Mouse (Mus musculus): ENCODE data around the gene Nhsl2. TPM values are rescaled to one million over a fixed set of nuclear protein-coding genes. Genes with fewer than 3 reads are reported as not detected.
A peak's percentile ranks its signal among the peaks of the same experiment; 100 is the strongest.

Gene Nhsl2
- polyA plus RNA-seq, 1 experiment: 12.1 TPM

- no peak for DNase-seq (ENCODE audit: extremely low spot score in 1 of 2, low spot score in 1 of 2)
Measured at GRCm38 (mm10) chrX:101901806-101902490, 52.8 kb downstream of the Nhsl2 start.

DNA sequence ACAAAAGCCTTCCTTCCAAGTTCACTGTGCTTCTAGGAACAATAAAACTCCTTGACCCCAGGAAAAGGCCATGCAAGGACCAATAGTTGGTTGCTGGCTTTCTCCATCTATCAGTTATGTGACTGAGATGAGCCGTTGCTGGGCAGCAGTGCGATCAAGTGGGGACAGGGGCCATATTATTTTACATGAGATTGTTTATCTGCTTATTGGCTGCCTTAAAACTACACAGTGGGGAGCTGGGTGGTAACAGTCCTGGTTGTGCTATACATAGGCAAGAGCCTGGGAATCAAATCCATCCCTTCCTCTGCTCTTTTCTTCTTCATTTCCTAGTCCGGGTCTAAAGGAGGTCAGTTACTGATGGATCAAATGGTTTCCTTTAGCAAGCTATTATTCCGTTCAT lies 53.4 kb downstream of the Nhsl2 start:
- no peak for DNase-seq (ENCODE audit: extremely low spot score in 1 of 2, low spot score in 1 of 2)

DNA sequence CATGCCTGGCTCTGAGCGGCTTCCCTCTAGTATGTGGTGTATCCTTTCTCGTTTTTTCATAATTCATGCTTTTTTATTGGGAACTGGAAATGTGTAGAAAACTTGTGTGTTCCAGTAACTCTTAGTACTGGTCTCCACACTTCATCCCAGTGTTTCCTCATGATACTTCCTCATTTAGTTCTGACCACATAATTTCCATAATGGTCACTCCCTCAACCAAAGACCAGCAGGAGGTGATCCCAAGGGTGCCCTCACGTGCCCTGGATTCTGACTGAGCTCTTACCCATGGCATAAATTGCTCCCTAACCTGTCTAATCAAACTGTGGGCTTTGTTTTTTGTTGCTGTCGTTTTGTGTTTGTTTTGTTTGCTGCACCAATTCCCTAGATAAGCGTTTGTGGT lies 58.1 kb downstream of the Nhsl2 start:
- DNase-seq (ENCODE audit: extremely low spot score in 1 of 2, low spot score in 1 of 2): no peak

DNA sequence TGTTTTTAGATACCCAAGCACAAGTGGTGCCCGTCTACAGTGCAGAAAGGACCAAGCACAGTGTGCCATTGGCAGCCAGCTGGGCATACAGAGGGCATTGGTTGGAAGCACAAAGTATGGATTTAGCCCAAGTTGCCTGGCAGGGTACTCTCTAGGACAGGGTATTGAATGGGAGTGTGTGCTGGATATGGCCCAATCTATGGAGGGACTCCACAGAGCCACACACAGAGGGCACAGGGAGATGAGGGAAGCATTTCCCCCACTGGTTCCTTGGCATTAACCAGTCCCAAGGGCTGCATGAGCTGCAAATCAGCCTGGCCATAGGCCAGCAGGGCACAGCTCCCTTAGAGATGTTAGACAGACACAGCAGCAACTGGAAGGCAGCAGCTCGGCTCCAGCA lies 79.9 kb downstream of the Nhsl2 start:
- no peak for DNase-seq (ENCODE audit: extremely low spot score in 1 of 2, low spot score in 1 of 2)

GRCm38 (mm10) chrX:101930301-101930700 lies 81.1 kb downstream of the Nhsl2 start:
- no peak for DNase-seq (ENCODE audit: extremely low spot score in 1 of 2, low spot score in 1 of 2)

DNA sequence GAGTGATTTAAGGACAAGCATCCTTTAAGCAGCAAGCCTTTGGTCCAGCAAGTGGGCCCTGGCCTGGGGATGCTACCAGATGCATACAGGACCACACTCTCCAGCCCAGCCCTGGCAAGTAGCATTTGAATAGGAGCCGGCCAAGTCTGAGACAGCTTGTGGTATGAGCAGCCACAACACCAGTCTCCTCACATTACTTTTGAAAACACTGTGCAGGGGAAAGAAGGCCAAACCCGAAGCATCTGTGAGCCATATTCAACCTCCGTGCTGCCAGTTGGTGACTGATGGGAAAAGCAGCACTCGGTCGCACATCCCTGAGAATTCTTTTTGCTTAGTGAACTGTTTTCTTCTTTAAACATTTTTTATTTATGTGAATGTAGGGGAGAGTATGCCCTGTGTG lies 81.8 kb downstream of the Nhsl2 start:
- no peak for DNase-seq (ENCODE audit: extremely low spot score in 1 of 2, low spot score in 1 of 2)

- DNase-seq (ENCODE audit: extremely low spot score in 1 of 2, low spot score in 1 of 2): no peak
Measured at GRCm38 (mm10) chrX:101932244-101932643, 83.1 kb downstream of the Nhsl2 start.

DNA sequence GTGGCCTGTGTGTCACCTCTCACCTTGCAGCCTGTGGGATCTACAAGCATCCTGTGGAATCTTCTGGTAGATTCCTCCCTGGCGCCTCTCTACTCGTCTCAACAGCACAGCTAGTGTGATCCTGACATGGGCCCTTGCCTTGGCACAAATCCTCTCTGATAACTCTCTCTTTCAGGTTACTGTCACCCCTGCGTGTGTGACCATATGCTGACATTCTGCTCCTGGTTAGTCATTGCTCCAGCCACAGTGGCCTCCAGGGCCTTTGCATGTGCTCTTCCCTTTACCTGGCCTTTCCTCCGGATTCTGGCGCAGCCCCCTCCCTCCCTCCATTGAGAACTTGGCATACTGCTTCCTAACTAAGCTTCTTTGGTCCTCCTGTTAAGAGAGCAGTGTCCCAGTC lies 84.2 kb downstream of the Nhsl2 start:
- no peak for DNase-seq (ENCODE audit: extremely low spot score in 1 of 2, low spot score in 1 of 2)

DNA sequence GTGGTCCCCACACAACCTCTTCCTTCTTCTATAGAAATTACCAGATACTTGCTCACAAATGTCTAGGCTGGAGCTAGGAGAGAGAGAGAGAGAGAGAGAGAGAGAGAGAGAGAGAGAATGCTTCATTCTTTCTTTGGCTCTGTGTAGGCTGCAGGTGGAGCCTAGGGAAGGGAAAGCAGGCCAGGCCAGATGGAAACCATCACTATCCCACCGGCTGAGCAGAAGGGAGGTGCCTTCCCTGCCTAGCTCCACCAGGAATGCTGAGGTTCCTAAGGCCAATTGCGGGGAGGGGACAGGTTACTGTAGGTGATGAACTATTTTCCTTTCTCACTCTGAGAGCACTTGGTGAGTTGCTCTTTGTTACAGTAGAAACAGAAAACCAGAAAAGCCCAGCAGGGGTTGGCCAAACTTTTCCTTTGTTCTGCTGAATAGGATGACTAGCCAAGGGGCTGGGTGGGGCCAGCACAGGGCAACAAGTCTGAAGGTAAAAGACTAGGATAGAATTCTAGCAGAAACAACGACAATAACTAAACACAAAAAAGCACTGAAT lies 86.2 kb downstream of the Nhsl2 start:
- no peak for DNase-seq (ENCODE audit: extremely low spot score in 1 of 2, low spot score in 1 of 2)

- no peak for DNase-seq (ENCODE audit: extremely low spot score in 1 of 2, low spot score in 1 of 2)
Measured at GRCm38 (mm10) chrX:101939486-101939885, 90.3 kb downstream of the Nhsl2 start.

DNA sequence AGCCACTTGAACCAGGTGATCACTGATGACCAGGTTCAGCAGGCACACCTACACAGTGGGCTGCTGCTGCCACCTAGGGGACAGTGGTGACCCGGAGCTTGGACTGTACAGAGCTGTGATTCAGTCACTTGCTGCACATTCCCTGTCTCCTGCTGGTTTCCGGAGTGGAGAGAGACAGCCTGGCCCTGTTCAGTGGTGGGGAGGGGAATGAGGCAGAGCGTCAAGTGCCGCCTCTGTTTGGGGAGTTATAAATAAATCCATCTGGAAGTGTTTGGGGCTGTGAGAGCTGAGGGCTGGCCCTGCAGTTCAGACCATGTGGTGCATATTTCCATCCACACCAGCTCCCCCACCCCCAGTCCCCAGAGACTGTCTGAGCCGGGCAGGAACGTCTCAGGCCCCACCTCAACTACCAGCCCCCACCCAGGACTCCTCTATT lies 93.3 kb downstream of the Nhsl2 start:
- peak; percentile 38 to 65 for DNase-seq (ENCODE audit: extremely low spot score in 1 of 2, low spot score in 1 of 2)

- DNase-seq (ENCODE audit: extremely low spot score in 1 of 2, low spot score in 1 of 2): no peak
Measured at GRCm38 (mm10) chrX:101943743-101944142, 94.6 kb downstream of the Nhsl2 start.

GRCm38 (mm10) chrX:101944761-101945330 lies 95.7 kb downstream of the Nhsl2 start:
- no peak for DNase-seq (ENCODE audit: extremely low spot score in 1 of 2, low spot score in 1 of 2)

DNA sequence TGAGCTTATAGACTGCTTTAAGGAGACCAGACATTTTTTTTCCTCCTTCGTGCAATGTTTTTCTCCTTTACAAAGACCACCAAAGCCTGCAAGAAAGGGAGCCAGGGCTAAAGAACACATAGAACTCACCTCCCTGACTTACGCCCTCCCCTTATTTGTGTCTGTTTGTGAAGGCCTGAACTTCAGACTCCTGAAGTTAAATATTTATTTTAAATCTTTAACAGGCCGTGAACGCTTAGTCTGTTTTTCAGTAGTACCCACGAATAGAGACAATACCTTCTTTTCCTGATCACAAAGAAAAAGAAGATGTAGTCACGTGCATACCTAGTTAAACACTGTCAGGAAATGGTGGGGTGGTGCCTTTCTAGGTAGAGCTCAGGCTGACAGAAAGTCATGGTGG lies 103.3 kb downstream of the Nhsl2 start:
- DNase-seq (ENCODE audit: extremely low spot score in 1 of 2, low spot score in 1 of 2): no peak

DNA sequence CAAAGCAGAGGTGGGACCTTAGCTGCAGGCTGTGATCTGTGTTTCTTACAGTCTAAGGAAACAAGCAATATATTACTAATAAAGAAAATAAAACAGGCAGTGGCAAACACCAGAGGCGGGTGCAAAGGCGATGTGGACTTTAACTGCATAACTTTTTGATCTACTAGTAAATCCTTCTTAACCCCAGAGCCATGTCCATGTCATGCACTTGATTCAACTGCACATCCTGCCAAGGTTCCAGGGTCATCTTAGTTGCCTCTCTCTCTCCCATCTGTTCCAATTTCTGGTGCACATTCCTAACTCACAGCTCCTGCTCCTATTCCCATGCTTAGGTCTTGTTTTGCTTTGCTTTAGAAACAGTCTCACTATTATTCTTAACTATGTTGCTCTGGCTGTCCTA lies 104.1 kb downstream of the Nhsl2 start:
- no peak for DNase-seq (ENCODE audit: extremely low spot score in 1 of 2, low spot score in 1 of 2)

- DNase-seq (ENCODE audit: extremely low spot score in 1 of 2, low spot score in 1 of 2): peak; percentile 59 to 89
Measured at GRCm38 (mm10) chrX:101953787-101954491, 104.8 kb downstream of the Nhsl2 start.

DNA sequence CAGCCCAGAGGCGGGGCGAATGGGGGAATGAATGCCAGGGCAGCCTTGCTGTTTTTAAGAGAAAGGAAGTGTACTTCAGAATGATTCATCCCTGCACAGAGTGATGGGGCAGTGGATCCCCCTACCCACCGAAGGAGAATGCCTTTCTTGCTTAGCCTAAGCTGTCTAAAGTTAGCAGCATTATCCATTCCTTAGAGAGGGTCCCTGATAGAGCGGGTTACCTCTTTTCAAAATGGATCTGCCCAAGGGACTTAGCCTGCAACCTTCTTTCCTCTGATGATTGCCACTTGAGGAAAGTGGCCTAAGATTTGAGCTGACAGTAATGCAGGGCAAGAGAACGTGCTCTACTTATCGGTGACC lies 105.3 kb downstream of the Nhsl2 start:
- DNase-seq (ENCODE audit: extremely low spot score in 1 of 2, low spot score in 1 of 2): no peak

DNA sequence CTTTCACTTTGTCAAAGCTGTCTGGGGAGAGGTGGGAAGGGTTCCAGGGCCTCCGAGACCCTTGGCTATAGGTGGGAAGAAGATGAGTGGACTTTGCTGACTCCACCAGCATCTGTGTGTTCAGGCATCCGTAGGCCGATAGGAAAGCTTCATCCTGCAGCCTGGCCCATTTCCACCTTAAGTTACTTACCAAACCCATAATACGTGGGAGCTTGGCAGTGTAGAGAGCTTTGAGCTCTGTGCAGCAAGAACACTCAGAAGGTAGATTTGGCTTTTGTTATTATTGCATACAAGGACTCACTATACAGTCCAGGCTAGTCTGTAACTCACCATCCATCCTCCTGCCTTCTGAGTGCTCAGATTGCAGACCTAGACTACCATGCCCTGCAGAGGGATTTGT lies 112.7 kb downstream of the Nhsl2 start:
- DNase-seq (ENCODE audit: extremely low spot score in 1 of 2, low spot score in 1 of 2): no peak

DNA sequence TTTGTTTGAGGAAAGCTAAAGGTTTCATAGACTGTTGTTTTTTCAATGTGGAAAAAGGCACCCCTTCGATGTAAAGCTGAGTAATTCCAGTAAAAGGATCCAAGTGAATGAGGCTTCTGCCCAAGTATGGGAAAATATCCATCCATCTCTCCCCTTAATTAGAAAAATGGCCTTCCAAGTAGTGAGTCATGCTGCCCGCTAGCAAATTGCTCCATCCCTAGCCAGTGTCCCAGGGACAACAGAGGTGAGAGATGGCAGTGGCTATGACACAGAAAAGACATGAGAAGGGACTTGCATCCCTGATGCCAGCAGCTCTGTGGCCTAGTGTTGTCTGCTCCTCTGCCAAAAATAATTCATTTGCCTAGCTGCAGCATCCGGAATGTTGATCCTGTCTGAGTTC lies 114.5 kb downstream of the Nhsl2 start:
- DNase-seq (ENCODE audit: extremely low spot score in 1 of 2, low spot score in 1 of 2): no peak

GRCm38 (mm10) chrX:101973028-101973427 lies 123.8 kb downstream of the Nhsl2 start:
- DNase-seq (ENCODE audit: extremely low spot score in 1 of 2, low spot score in 1 of 2): no peak

DNA sequence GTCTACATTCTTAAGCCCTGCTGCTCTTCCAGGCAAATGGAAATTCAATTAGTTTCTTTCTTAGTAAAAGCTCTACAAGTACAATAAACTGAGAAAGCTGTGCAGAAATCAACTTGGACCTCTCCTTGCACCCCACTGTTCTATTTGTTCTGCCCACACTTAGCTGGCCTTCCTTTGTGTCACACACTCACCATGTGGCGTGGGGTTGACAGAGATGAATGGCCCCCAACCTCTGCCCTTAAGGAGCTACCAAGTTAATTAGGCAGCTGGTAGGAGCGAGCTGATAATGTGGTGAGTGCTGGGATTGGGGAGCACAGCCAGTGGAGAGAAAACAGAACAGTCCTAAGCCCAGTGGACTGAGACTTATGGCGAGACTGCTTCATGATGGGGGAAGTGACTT lies 127.7 kb downstream of the Nhsl2 start:
- DNase-seq (ENCODE audit: extremely low spot score in 1 of 2, low spot score in 1 of 2): no peak

- no peak for DNase-seq (ENCODE audit: extremely low spot score in 1 of 2, low spot score in 1 of 2)
Measured at GRCm38 (mm10) chrX:101978861-101979260, 129.7 kb downstream of the Nhsl2 start.

Data from frontal cortex, adult 2 months (tissue).